Mouse (Mus musculus): ENCODE data around the gene Hoxb5.

Gene Hoxb5

GRCm38 (mm10) chr11:96354376-96354775 lies 51.2 kb downstream of the Hoxb5 start:
- no peak for DNase-seq (ENCODE audit: low spot score)

- no peak for DNase-seq (ENCODE audit: low spot score)
These were observed 51.7 kb downstream of the Hoxb5 start for GRCm38 (mm10) chr11:96354801-96355311.

Data from ovary, postnatal 36 days (tissue).